In genomic region chr17:21733049-21733448, GRCm38 (mm10) we compare ENCODE assay signal across 7 mouse cellular contexts. TPM values are rescaled to one million over a fixed set of nuclear protein-coding genes. Genes with fewer than 3 reads are reported as not detected.
DNase-seq lines count a peak whose midpoint lies in the region; ATAC-seq lines count a peak whose summit lies in the region.

No protein-coding gene starts in this region.

- H3K4me3 ChIP-seq in lung, embryonic 15.5 days: peak overlapping the region; percentile 69
- H3K4me3 ChIP-seq in forebrain, embryonic 14.5 days (ENCODE audit: low read depth, low read length): peak overlapping the region; percentile 63
- H3K4me3 ChIP-seq in liver, embryonic 11.5 days (ENCODE audit: low read depth, low read length): peak overlapping the region; percentile 55
- H3K4me3 ChIP-seq in stomach, embryonic 15.5 days (replicated peaks): peak overlapping the region; percentile 75

- H3K27me3 ChIP-seq in lung, embryonic 15.5 days: no peaks in the 10 kb centered on the region
- H3K27me3 ChIP-seq in forebrain, embryonic 14.5 days (replicated peaks; ENCODE audit: control insufficient read depth, insufficient read depth, low read length): no peaks in the 10 kb centered on the region
- H3K27me3 ChIP-seq in liver, embryonic 11.5 days (replicated peaks; ENCODE audit: control insufficient read depth, insufficient read depth, low read length): no peaks in the 10 kb centered on the region
- no peaks in the 10 kb centered on the region for H3K27me3 ChIP-seq in stomach, embryonic 15.5 days (replicated peaks)

- WGBS in lung, embryonic 15.5 days: 59% methylated on average over 4 of the region's 4 CpGs
- 83% methylated on average over 4 of the region's 4 CpGs for WGBS in forebrain, embryonic 14.5 days
- 83% methylated on average over 4 of the region's 4 CpGs for WGBS in liver, embryonic 11.5 days
- 81% methylated on average over 4 of the region's 4 CpGs for WGBS in stomach, embryonic 15.5 days

- H3K4me1 ChIP-seq in lung, embryonic 15.5 days: peaks cover 4% of the 10 kb centered on the region; the same call in 1 of the 2 replicates
- peaks cover 6% of the 10 kb centered on the region; the same call in 1 of the 2 replicates for H3K4me1 ChIP-seq in forebrain, embryonic 14.5 days (ENCODE audit: control insufficient read depth, insufficient read depth, low read length)
- peaks cover 4% of the 10 kb centered on the region; the same call in 1 of the 2 replicates for H3K4me1 ChIP-seq in liver, embryonic 11.5 days (replicated peaks; ENCODE audit: control insufficient read depth, insufficient read depth, low read length)
- H3K4me1 ChIP-seq in stomach, embryonic 15.5 days: 0 out of 2 replicates have a peak, but pooled peaks cover 3% of the 10 kb centered on the region

- H3K9me3 ChIP-seq in lung, embryonic 15.5 days: no peaks in the 10 kb centered on the region
- H3K9me3 ChIP-seq in forebrain, embryonic 14.5 days (replicated peaks; ENCODE audit: control insufficient read depth, low read length): no peaks in the 10 kb centered on the region
- no peaks in the 10 kb centered on the region for H3K9me3 ChIP-seq in liver, embryonic 11.5 days (ENCODE audit: control insufficient read depth, low read length)
- no peaks in the 10 kb centered on the region for H3K9me3 ChIP-seq in stomach, embryonic 15.5 days

- H3K4me2 ChIP-seq in lung, embryonic 15.5 days: peak overlapping the region; percentile 53
- H3K4me2 ChIP-seq in forebrain, embryonic 14.5 days (ENCODE audit: low read length): peak overlapping the region; percentile 58
- peak overlapping the region; percentile 65 for H3K4me2 ChIP-seq in liver, embryonic 11.5 days
- peak overlapping the region; percentile 63 for H3K4me2 ChIP-seq in stomach, embryonic 15.5 days

- H3K36me3 ChIP-seq in lung, embryonic 15.5 days: peaks cover 6% of the 10 kb centered on the region; the same call in 1 of the 2 replicates
- peaks cover 8% of the 10 kb centered on the region for H3K36me3 ChIP-seq in forebrain, embryonic 14.5 days (ENCODE audit: control insufficient read depth, insufficient read depth, low read length)
- H3K36me3 ChIP-seq in liver, embryonic 11.5 days (ENCODE audit: control insufficient read depth, insufficient read depth, low read length): no peaks in the 10 kb centered on the region
- no peaks in the 10 kb centered on the region for H3K36me3 ChIP-seq in stomach, embryonic 15.5 days

- ATAC-seq in lung, embryonic 15.5 days (ENCODE audit: borderline replicate concordance, extremely low read depth, low FRiP score, low TSS enrichment): no peak
- ATAC-seq in forebrain, embryonic 14.5 days: peak; percentile 35; the same call in 1 of the 2 replicates
- no peak for ATAC-seq in liver, embryonic 11.5 days (replicated peaks; ENCODE audit: low FRiP score)
- no peak for ATAC-seq in stomach, embryonic 15.5 days (ENCODE audit: insufficient read depth, low FRiP score, low read depth)

- DNase-seq in lung, postnatal 36 days: no peak
- DNase-seq in forebrain, embryonic 14.5 days (ENCODE audit: low spot score): no peak
- DNase-seq in liver, embryonic 11.5 days (ENCODE audit: low spot score): no peak
- DNase-seq in adipocyte (ENCODE audit: low spot score): no peak
- DNase-seq in right cerebral cortex, postnatal 10 days (ENCODE audit: low spot score in 2 of 2): no peak

- no peak overlapping the region for H3K9ac ChIP-seq in lung, embryonic 15.5 days
- peak overlapping the region; percentile 79 for H3K9ac ChIP-seq in forebrain, embryonic 14.5 days (ENCODE audit: low read length)
- peak overlapping the region; percentile 74; the same call in 1 of the 2 replicates for H3K9ac ChIP-seq in liver, embryonic 11.5 days (ENCODE audit: low read depth, low read length)
- H3K9ac ChIP-seq in stomach, embryonic 15.5 days: no peak overlapping the region

- peak overlapping the region; percentile 90 for H3K27ac ChIP-seq in lung, embryonic 15.5 days
- peak overlapping the region; percentile 79; the same call in 1 of the 2 replicates for H3K27ac ChIP-seq in forebrain, embryonic 14.5 days (ENCODE audit: low read depth, low read length)
- H3K27ac ChIP-seq in liver, embryonic 11.5 days (ENCODE audit: low read depth, low read length): peak overlapping the region; percentile 33; the same call in 1 of the 2 replicates
- H3K27ac ChIP-seq in stomach, embryonic 15.5 days: peak overlapping the region; percentile 88; the same call in 1 of the 2 replicates

RNA-seq across cellular contexts. Expression of gene Zfp229, which starts 2.5 kb away (rescaled TPM):
- polyA plus RNA-seq in lung, embryonic 15.5 days (2015; fragmentation: Nextera tagmentation; extraction: Ambion mirVana): 7.0 and 7.1 TPM in 2 replicates
- 6.5 and 7.5 TPM in 2 replicates for polyA plus RNA-seq in forebrain, embryonic 14.5 days (2014; fragmentation: Nextera tagmentation; extraction: Ambion mirVana)
- polyA plus RNA-seq in liver, embryonic 11.5 days (2014; fragmentation: Nextera tagmentation; extraction: Ambion mirVana): 5.1 and 5.8 TPM in 2 replicates
- 5.9 and 6.1 TPM in 2 replicates for polyA plus RNA-seq in stomach, embryonic 15.5 days (2015; fragmentation: Nextera tagmentation; extraction: Ambion mirVana)

RNA-seq across cellular contexts. Expression of gene Zfp760, which starts 25.5 kb away (rescaled TPM):
- polyA plus RNA-seq in lung, embryonic 15.5 days (2015; fragmentation: Nextera tagmentation; extraction: Ambion mirVana): 12.3 and 12.8 TPM in 2 replicates
- polyA plus RNA-seq in forebrain, embryonic 14.5 days (2014; fragmentation: Nextera tagmentation; extraction: Ambion mirVana): 19.9 and 21.8 TPM in 2 replicates
- polyA plus RNA-seq in liver, embryonic 11.5 days (2014; fragmentation: Nextera tagmentation; extraction: Ambion mirVana): 9.7 and 9.9 TPM in 2 replicates
- polyA plus RNA-seq in stomach, embryonic 15.5 days (2015; fragmentation: Nextera tagmentation; extraction: Ambion mirVana): 10.1 and 10.9 TPM in 2 replicates

RNA-seq across cellular contexts. Expression of gene Gm10226, which starts 41.4 kb away (rescaled TPM):
- 6.3 and 7.0 TPM in 2 replicates for polyA plus RNA-seq in lung, embryonic 15.5 days (2015; fragmentation: Nextera tagmentation; extraction: Ambion mirVana)
- polyA plus RNA-seq in forebrain, embryonic 14.5 days (2014; fragmentation: Nextera tagmentation; extraction: Ambion mirVana): 22.1 and 23.7 TPM in 2 replicates
- 6.1 and 8.7 TPM in 2 replicates for polyA plus RNA-seq in liver, embryonic 11.5 days (2014; fragmentation: Nextera tagmentation; extraction: Ambion mirVana)
- 4.7 and 8.0 TPM in 2 replicates for polyA plus RNA-seq in stomach, embryonic 15.5 days (2015; fragmentation: Nextera tagmentation; extraction: Ambion mirVana)

Comparison
In these comparisons a context has a peak if more than half of its experiments do, and no peak if none do; other contexts are left out.
1. H3K27ac ChIP-seq: peak in every context shown above with its lines; median percentile 90 in lung, embryonic 15.5 days; 88 in stomach, embryonic 15.5 days; 79 in forebrain, embryonic 14.5 days; 33 in liver, embryonic 11.5 days.
2. H3K9ac ChIP-seq: peak in forebrain, embryonic 14.5 days (single experiment) and liver, embryonic 11.5 days (single experiment); none in lung, embryonic 15.5 days (single experiment) and stomach, embryonic 15.5 days (single experiment).
3. Peak in every context shown above with its lines, with median percentiles within 50 percentile points of each other: H3K4me2 ChIP-seq and H3K4me3 ChIP-seq.